Mouse (Mus musculus): ENCODE data around the gene Rbfox2. TPM values are rescaled to one million over a fixed set of nuclear protein-coding genes. Genes with fewer than 3 reads are reported as not detected.

Rbfox2 gene
- total and polyA plus RNA-seq, 3 experiments, result 2.1 to 6.5 (median 2.3) TPM

- TF ChIP-seq POLR2AphosphoS5 (IDR thresholded peaks at IDR 0.05; ENCODE audit: insufficient replicate concordance, low read depth, low read length) (no peak), GATA1 (IDR thresholded peaks at IDR 0.05; ENCODE audit: borderline replicate concordance, low read length) (no peak), GATA2 (IDR thresholded peaks at IDR 0.05; ENCODE audit: borderline replicate concordance, low read depth, low read length) (no peak), TAL1 (conservative IDR thresholded peaks at IDR 0.05; ENCODE audit: low read depth, low read length) (no peak), CTCF (IDR thresholded peaks at IDR 0.05; ENCODE audit: low read depth, low read length) (no peak)
- no peak for DNase-seq (ENCODE audit: low spot score)
- Histone ChIP-seq H3K9me3 (replicated peaks) (no peaks in the 10 kb centered on the region), H3K36me3 (replicated peaks) (no peaks in the 10 kb centered on the region), H3K27me3 (ENCODE audit: insufficient read depth, low read length) (peaks cover 6% of the 10 kb centered on the region; the same call in 1 of the 2 replicates), H3K4me1 (ENCODE audit: insufficient read depth, low read depth, low read length) (no peaks in the 10 kb centered on the region), H3K4me3 (ENCODE audit: low read depth, low read length) (no peak overlapping the region)
- no peak for ATAC-seq (ENCODE audit: extremely low read depth, insufficient number of reproducible peaks, low FRiP score, poor library complexity, severe bottlenecking)
Observed at GRCm38 (mm10) chr15:77342005-77342404, 35.2 kb upstream of the Rbfox2 start.

- TF ChIP-seq GATA2 (IDR thresholded peaks at IDR 0.05; ENCODE audit: borderline replicate concordance, low read depth, low read length) (no peak), GATA1 (IDR thresholded peaks at IDR 0.05; ENCODE audit: borderline replicate concordance, low read length) (no peak), CTCF (IDR thresholded peaks at IDR 0.05; ENCODE audit: low read depth, low read length) (no peak), TAL1 (conservative IDR thresholded peaks at IDR 0.05; ENCODE audit: low read depth, low read length) (no peak), POLR2AphosphoS5 (IDR thresholded peaks at IDR 0.05; ENCODE audit: insufficient replicate concordance, low read depth, low read length) (no peak)
- ATAC-seq (ENCODE audit: extremely low read depth, insufficient number of reproducible peaks, low FRiP score, poor library complexity, severe bottlenecking) (no peak), DNase-seq (ENCODE audit: low spot score) (no peak)
- H3K36me3 ChIP-seq (replicated peaks), result no peaks in the 10 kb centered on the region
- no peaks in the 10 kb centered on the region for H3K4me1 ChIP-seq (ENCODE audit: insufficient read depth, low read depth, low read length)
- no peaks in the 10 kb centered on the region for H3K9me3 ChIP-seq (replicated peaks)
- H3K4me3 ChIP-seq (ENCODE audit: low read depth, low read length), result no peak overlapping the region
- peaks cover 6% of the 10 kb centered on the region; the same call in 1 of the 2 replicates for H3K27me3 ChIP-seq (ENCODE audit: insufficient read depth, low read length)
Observed at GRCm38 (mm10) chr15:77340581-77340980, 33.8 kb upstream of the Rbfox2 start.

GRCm38 (mm10) chr15:77338924-77339429 is 32.2 kb upstream of the Rbfox2 start:
- TF ChIP-seq CTCF (IDR thresholded peaks at IDR 0.05; ENCODE audit: low read depth, low read length) (no peak), GATA2 (IDR thresholded peaks at IDR 0.05; ENCODE audit: borderline replicate concordance, low read depth, low read length) (no peak), POLR2AphosphoS5 (IDR thresholded peaks at IDR 0.05; ENCODE audit: insufficient replicate concordance, low read depth, low read length) (no peak), TAL1 (conservative IDR thresholded peaks at IDR 0.05; ENCODE audit: low read depth, low read length) (no peak), GATA1 (IDR thresholded peaks at IDR 0.05; ENCODE audit: borderline replicate concordance, low read length) (no peak)
- H3K36me3 ChIP-seq (replicated peaks), result no peaks in the 10 kb centered on the region
- H3K4me1 ChIP-seq (ENCODE audit: insufficient read depth, low read depth, low read length), result no peaks in the 10 kb centered on the region
- ATAC-seq (ENCODE audit: extremely low read depth, insufficient number of reproducible peaks, low FRiP score, poor library complexity, severe bottlenecking), result no peak
- H3K4me3 ChIP-seq (ENCODE audit: low read depth, low read length), result no peak overlapping the region
- no peak for DNase-seq (ENCODE audit: low spot score)
- no peaks in the 10 kb centered on the region for H3K9me3 ChIP-seq (replicated peaks)
- peaks cover 5% of the 10 kb centered on the region; the same call in 1 of the 2 replicates for H3K27me3 ChIP-seq (ENCODE audit: insufficient read depth, low read length)

- no peak overlapping the region for H3K4me3 ChIP-seq (ENCODE audit: low read depth, low read length)
- H3K9me3 ChIP-seq (replicated peaks), result no peaks in the 10 kb centered on the region
- no peaks in the 10 kb centered on the region for H3K4me1 ChIP-seq (ENCODE audit: insufficient read depth, low read depth, low read length)
- TF ChIP-seq TAL1 (conservative IDR thresholded peaks at IDR 0.05; ENCODE audit: low read depth, low read length) (no peak), POLR2AphosphoS5 (IDR thresholded peaks at IDR 0.05; ENCODE audit: insufficient replicate concordance, low read depth, low read length) (no peak), GATA2 (IDR thresholded peaks at IDR 0.05; ENCODE audit: borderline replicate concordance, low read depth, low read length) (no peak), CTCF (IDR thresholded peaks at IDR 0.05; ENCODE audit: low read depth, low read length) (no peak), GATA1 (IDR thresholded peaks at IDR 0.05; ENCODE audit: borderline replicate concordance, low read length) (no peak)
- no peak for ATAC-seq (ENCODE audit: extremely low read depth, insufficient number of reproducible peaks, low FRiP score, poor library complexity, severe bottlenecking)
- no peaks in the 10 kb centered on the region; the same call in 1 of the 2 replicates for H3K27me3 ChIP-seq (ENCODE audit: insufficient read depth, low read length)
- no peak for DNase-seq (ENCODE audit: low spot score)
- no peaks in the 10 kb centered on the region for H3K36me3 ChIP-seq (replicated peaks)
Observed at GRCm38 (mm10) chr15:77338451-77338850, 31.6 kb upstream of the Rbfox2 start.

GRCm38 (mm10) chr15:77337926-77338325 is 31.1 kb upstream of the Rbfox2 start:
- no peaks in the 10 kb centered on the region for H3K4me1 ChIP-seq (ENCODE audit: insufficient read depth, low read depth, low read length)
- TF ChIP-seq TAL1 (conservative IDR thresholded peaks at IDR 0.05; ENCODE audit: low read depth, low read length), result no peak
- TF ChIP-seq GATA2 (IDR thresholded peaks at IDR 0.05; ENCODE audit: borderline replicate concordance, low read depth, low read length), result no peak
- TF ChIP-seq POLR2AphosphoS5 (IDR thresholded peaks at IDR 0.05; ENCODE audit: insufficient replicate concordance, low read depth, low read length), result no peak
- no peak for TF ChIP-seq GATA1 (IDR thresholded peaks at IDR 0.05; ENCODE audit: borderline replicate concordance, low read length)
- TF ChIP-seq CTCF (IDR thresholded peaks at IDR 0.05; ENCODE audit: low read depth, low read length), result no peak
- no peak overlapping the region for H3K4me3 ChIP-seq (ENCODE audit: low read depth, low read length)
- no peaks in the 10 kb centered on the region for H3K9me3 ChIP-seq (replicated peaks)
- ATAC-seq (ENCODE audit: extremely low read depth, insufficient number of reproducible peaks, low FRiP score, poor library complexity, severe bottlenecking), result no peak
- no peaks in the 10 kb centered on the region; the same call in 1 of the 2 replicates for H3K27me3 ChIP-seq (ENCODE audit: insufficient read depth, low read length)
- DNase-seq (ENCODE audit: low spot score), result no peak
- no peaks in the 10 kb centered on the region for H3K36me3 ChIP-seq (replicated peaks)

GRCm38 (mm10) chr15:77336968-77337341 is 30.2 kb upstream of the Rbfox2 start:
- Histone ChIP-seq H3K27me3 (ENCODE audit: insufficient read depth, low read length) (peaks cover 3% of the 10 kb centered on the region; the same call in 1 of the 2 replicates), H3K9me3 (replicated peaks) (no peaks in the 10 kb centered on the region), H3K4me3 (ENCODE audit: low read depth, low read length) (no peak overlapping the region), H3K4me1 (ENCODE audit: insufficient read depth, low read depth, low read length) (no peaks in the 10 kb centered on the region), H3K36me3 (replicated peaks) (no peaks in the 10 kb centered on the region)
- ATAC-seq (ENCODE audit: extremely low read depth, insufficient number of reproducible peaks, low FRiP score, poor library complexity, severe bottlenecking) (no peak), DNase-seq (ENCODE audit: low spot score) (no peak)
- TF ChIP-seq CTCF (IDR thresholded peaks at IDR 0.05; ENCODE audit: low read depth, low read length) (no peak), GATA2 (IDR thresholded peaks at IDR 0.05; ENCODE audit: borderline replicate concordance, low read depth, low read length) (no peak), TAL1 (conservative IDR thresholded peaks at IDR 0.05; ENCODE audit: low read depth, low read length) (no peak), POLR2AphosphoS5 (IDR thresholded peaks at IDR 0.05; ENCODE audit: insufficient replicate concordance, low read depth, low read length) (no peak), GATA1 (IDR thresholded peaks at IDR 0.05; ENCODE audit: borderline replicate concordance, low read length) (no peak)

Measured in G1E (cell line).